In the genomic region with DNA sequence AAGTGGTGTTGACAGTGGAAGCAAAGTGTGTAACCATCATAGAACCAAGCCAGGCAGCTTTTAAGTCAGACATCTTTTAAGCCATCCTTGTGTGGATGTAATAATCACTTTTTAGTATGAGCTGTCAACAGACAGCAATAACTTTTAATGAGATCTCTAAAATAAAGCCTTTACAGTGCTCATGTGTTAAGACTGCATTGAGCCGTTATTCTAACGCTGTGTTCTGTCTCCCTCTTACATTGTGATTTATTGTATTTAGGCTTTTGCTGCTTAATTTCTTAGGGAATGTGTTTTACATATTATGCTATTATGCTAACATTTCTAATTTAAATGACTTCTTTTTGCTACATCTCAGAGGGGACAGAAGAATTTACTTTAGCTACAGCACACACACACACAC, we compare ENCODE assay signal across 17 mouse cellular contexts.
"Had no signal": no experiment of that assay in that cellular context is flagged by ENCODE, and none has a peak within 500 bp of the region (broad histone marks: within the 10 kb centered on the region; RNA-seq: fewer than 3 reads in every experiment).

No protein-coding gene starts in this region.

- H3K4me2 ChIP-seq: lung, embryonic 14.5 days; midbrain, embryonic 12.5 days; neural tube, embryonic 12.5 days had no signal

- H3K27me3 ChIP-seq: midbrain, embryonic 12.5 days; neural tube, embryonic 12.5 days had no signal

- H3K9me3 ChIP-seq: midbrain, embryonic 10.5 days; midbrain, embryonic 12.5 days; neural tube, embryonic 12.5 days had no signal

- DNase-seq: lung, adult 18-20 months; lung, postnatal 10 days; lung, postnatal 4 days; midbrain, embryonic 14.5 days; right cerebral cortex, postnatal 25 days; right cerebral cortex, postnatal 4 days; spleen, adult 18-20 months; thymus, adult 18-20 months; thymus, postnatal 14 days; thymus, postnatal 36 days had no signal

- H3K4me1 ChIP-seq: midbrain, embryonic 10.5 days; midbrain, embryonic 12.5 days; neural tube, embryonic 12.5 days had no signal

- H3K36me3 ChIP-seq: midbrain, embryonic 10.5 days; midbrain, embryonic 12.5 days; neural tube, embryonic 12.5 days had no signal

- H3K27ac ChIP-seq: liver, embryonic 14.5 days; midbrain, embryonic 10.5 days; midbrain, embryonic 12.5 days; neural tube, embryonic 12.5 days had no signal

- ATAC-seq: midbrain, embryonic 16.5 days had no signal

- H3K4me3 ChIP-seq: midbrain, embryonic 10.5 days; midbrain, embryonic 12.5 days; myocyte; neural tube, embryonic 12.5 days had no signal

- H3K9ac ChIP-seq: liver, embryonic 14.5 days; lung, embryonic 14.5 days; midbrain, embryonic 12.5 days; neural tube, embryonic 12.5 days had no signal
